Mouse (Mus musculus) limb, embryonic 13.5 days (tissue): ENCODE measurements at regions not wholly inside any gene's neighbourhood (a gene's known extent, or its start where the extent isn't known, plus 50 kb on each side); places are given as distances from the start of the nearest gene placed in this dataset.
"Not testable (repeated sequence)": the region's sequence is repeated elsewhere in the genome, so short reads cannot be mapped to it uniquely, and the experiment has no call there.

Experiments used
- ATAC-seq: fragments of 200-750 bp; cut with Nextera tagmentation; 2 replicates; pipeline ENCODE4 v1.8.0; 2017; ENCODE audit warnings: low read depth, moderate number of reproducible peaks, moderate TSS enrichment; ENCODE audit not compliant: low FRiP score
- H3K27ac ChIP-seq: fragments of 300-500 bp; sonication (generic); 2 replicates; pipeline ENCODE4 v1.5.1; 2015; ENCODE audit warnings: inconsistent platforms, mild to moderate bottlenecking, moderate library complexity
- H3K27me3 ChIP-seq: fragments of 300-500 bp; sonication (generic); 2 replicates; pipeline ENCODE4 v1.6.1; 2015; ENCODE audit warnings: mild to moderate bottlenecking, inconsistent platforms
- H3K36me3 ChIP-seq: fragments of 300-500 bp; sonication (generic); 2 replicates; pipeline ENCODE4 v1.6.1; 2015; ENCODE audit warnings: inconsistent platforms, mild to moderate bottlenecking, moderate library complexity
- H3K4me1 ChIP-seq: fragments of 300-500 bp; sonication (generic); 2 replicates; pipeline ENCODE4 v1.6.1; 2015; ENCODE audit warnings: inconsistent platforms
- H3K4me2 ChIP-seq: fragments of 300-500 bp; sonication (generic); replicated peaks from 2 replicates; pipeline ENCODE4 v1.6.1; 2015; ENCODE audit warnings: inconsistent platforms, mild to moderate bottlenecking, moderate library complexity
- H3K4me3 ChIP-seq: fragments of 300-500 bp; sonication (generic); 2 replicates; pipeline ENCODE4 v1.5.1; 2015; ENCODE audit warnings: moderate library complexity, mild to moderate bottlenecking, inconsistent platforms
- H3K9ac ChIP-seq: fragments of 300-500 bp; sonication (generic); 2 replicates; pipeline ENCODE4 v1.6.1; 2015; ENCODE audit warnings: mild to moderate bottlenecking, inconsistent platforms
- H3K9me3 ChIP-seq: fragments of 300-500 bp; sonication (generic); 2 replicates; pipeline ENCODE4 v1.6.1; 2016; ENCODE audit warnings: inconsistent platforms
- WGBS: fragments of 180-500 bp; shearing (Covaris S2); methylation state at CpG from one replicate; pipeline ENCODE4 v1.1.7; 2015; 5-methylcytosine and 5-hydroxymethylcytosine counted together

GRCm38 (mm10) chr1:168601967-168602366 lies 169.9 kb upstream of the Pbx1 start:
- ATAC-seq, H3K27ac ChIP-seq, H3K4me2 ChIP-seq, H3K4me3 ChIP-seq, H3K36me3 ChIP-seq, H3K9ac ChIP-seq, H3K9me3 ChIP-seq, H3K27me3 ChIP-seq: not testable (repeated sequence)
- 88% methylated on average over 3 of the region's 3 CpGs for WGBS
- peaks cover 11% of the 10 kb centered on the region for H3K4me1 ChIP-seq

- no peak overlapping the region for H3K4me3 ChIP-seq
- H3K36me3 ChIP-seq, result no peaks in the 10 kb centered on the region
- H3K9ac ChIP-seq, result no peak overlapping the region
- no peak overlapping the region for H3K4me2 ChIP-seq
- H3K27me3 ChIP-seq, result no peaks in the 10 kb centered on the region
- peaks cover 11% of the 10 kb centered on the region for H3K4me1 ChIP-seq
- no peaks in the 10 kb centered on the region for H3K9me3 ChIP-seq
- H3K27ac ChIP-seq, result no peak overlapping the region
- WGBS, result 76% methylated on average over 6 of the region's 6 CpGs
- ATAC-seq, result no peak
Observed at GRCm38 (mm10) chr1:168600461-168601160, 168.5 kb upstream of the Pbx1 start.

GRCm38 (mm10) chr1:168598191-168598667 lies 166.2 kb upstream of the Pbx1 start:
- Histone ChIP-seq H3K4me1 (peaks cover 11% of the 10 kb centered on the region), H3K27me3 (no peaks in the 10 kb centered on the region), H3K4me2 (peak overlapping the region; percentile 53), H3K9me3 (no peaks in the 10 kb centered on the region), H3K27ac (no peak overlapping the region), H3K4me3 (peak overlapping the region; percentile 18; the same call in 1 of the 2 replicates), H3K36me3 (no peaks in the 10 kb centered on the region), H3K9ac (no peak overlapping the region)
- ATAC-seq, result no peak
- WGBS, result 19% methylated on average over 11 of the region's 11 CpGs

GRCm38 (mm10) chr1:168597495-168597894 lies 165.4 kb upstream of the Pbx1 start:
- Histone ChIP-seq H3K4me1 (peaks cover 11% of the 10 kb centered on the region), H3K4me2 (peak overlapping the region; percentile 53), H3K9me3 (no peaks in the 10 kb centered on the region), H3K36me3 (no peaks in the 10 kb centered on the region), H3K4me3 (no peak overlapping the region), H3K27me3 (no peaks in the 10 kb centered on the region), H3K27ac (no peak overlapping the region), H3K9ac (no peak overlapping the region)
- 34% methylated on average over 5 of the region's 5 CpGs for WGBS
- no peak for ATAC-seq

GRCm38 (mm10) chr1:168584137-168584536 lies 152.1 kb upstream of the Pbx1 start:
- WGBS, result 35% methylated on average over 3 of the region's 3 CpGs
- ATAC-seq, result no peak
- no peak overlapping the region for H3K4me2 ChIP-seq
- no peaks in the 10 kb centered on the region for H3K36me3 ChIP-seq
- no peaks in the 10 kb centered on the region for H3K9me3 ChIP-seq
- H3K4me1 ChIP-seq, result no peaks in the 10 kb centered on the region
- H3K9ac ChIP-seq, result no peak overlapping the region
- H3K27ac ChIP-seq, result no peak overlapping the region
- no peak overlapping the region for H3K4me3 ChIP-seq
- no peaks in the 10 kb centered on the region for H3K27me3 ChIP-seq

- Histone ChIP-seq H3K27me3 (no peaks in the 10 kb centered on the region), H3K36me3 (no peaks in the 10 kb centered on the region), H3K9me3 (no peaks in the 10 kb centered on the region), H3K9ac (no peak overlapping the region), H3K27ac (no peak overlapping the region), H3K4me3 (no peak overlapping the region), H3K4me1 (no peaks in the 10 kb centered on the region), H3K4me2 (no peak overlapping the region)
- 80% methylated on average over 5 of the region's 5 CpGs for WGBS
- ATAC-seq, result no peak
Observed at GRCm38 (mm10) chr1:168582434-168582833, 150.4 kb upstream of the Pbx1 start.

GRCm38 (mm10) chr1:168569930-168570515 lies 138.0 kb upstream of the Pbx1 start:
- Histone ChIP-seq H3K4me1 (no peaks in the 10 kb centered on the region), H3K27ac (no peak overlapping the region), H3K4me3 (no peak overlapping the region), H3K36me3 (no peaks in the 10 kb centered on the region), H3K27me3 (no peaks in the 10 kb centered on the region), H3K9me3 (no peaks in the 10 kb centered on the region), H3K4me2 (no peak overlapping the region), H3K9ac (no peak overlapping the region)
- 47% methylated on average over 5 of the region's 5 CpGs for WGBS
- ATAC-seq, result no peak

GRCm38 (mm10) chr1:168552394-168552793 lies 120.3 kb upstream of the Pbx1 start:
- Histone ChIP-seq H3K4me1 (no peaks in the 10 kb centered on the region), H3K27ac (no peak overlapping the region), H3K36me3 (no peaks in the 10 kb centered on the region), H3K27me3 (no peaks in the 10 kb centered on the region), H3K4me2 (no peak overlapping the region), H3K9ac (no peak overlapping the region), H3K4me3 (no peak overlapping the region), H3K9me3 (no peaks in the 10 kb centered on the region)
- 67% methylated on average over 3 of the region's 3 CpGs for WGBS
- no peak for ATAC-seq

GRCm38 (mm10) chr1:168549807-168550435 lies 117.9 kb upstream of the Pbx1 start:
- 47% methylated on average over 7 of the region's 7 CpGs for WGBS
- H3K27me3 ChIP-seq, result no peaks in the 10 kb centered on the region
- no peak overlapping the region for H3K4me3 ChIP-seq
- H3K27ac ChIP-seq, result no peak overlapping the region
- H3K9ac ChIP-seq, result no peak overlapping the region
- H3K9me3 ChIP-seq, result no peaks in the 10 kb centered on the region
- no peak for ATAC-seq
- H3K36me3 ChIP-seq, result no peaks in the 10 kb centered on the region
- no peaks in the 10 kb centered on the region for H3K4me1 ChIP-seq
- no peak overlapping the region for H3K4me2 ChIP-seq

GRCm38 (mm10) chr1:168546156-168546555 lies 114.1 kb upstream of the Pbx1 start:
- Histone ChIP-seq H3K4me3 (no peak overlapping the region), H3K4me1 (peaks cover 5% of the 10 kb centered on the region; the same call in 1 of the 2 replicates), H3K27ac (no peak overlapping the region), H3K36me3 (no peaks in the 10 kb centered on the region), H3K27me3 (peaks cover 4% of the 10 kb centered on the region; the same call in 1 of the 2 replicates), H3K9me3 (no peaks in the 10 kb centered on the region), H3K9ac (no peak overlapping the region), H3K4me2 (no peak overlapping the region)
- WGBS, result 91% methylated on average over 3 of the region's 3 CpGs
- no peak for ATAC-seq

GRCm38 (mm10) chr1:168545072-168545780 lies 113.2 kb upstream of the Pbx1 start:
- H3K27ac ChIP-seq, result no peak overlapping the region
- 78% methylated on average over 7 of the region's 7 CpGs for WGBS
- no peaks in the 10 kb centered on the region for H3K36me3 ChIP-seq
- no peak for ATAC-seq
- peaks cover 4% of the 10 kb centered on the region; the same call in 1 of the 2 replicates for H3K27me3 ChIP-seq
- no peaks in the 10 kb centered on the region for H3K9me3 ChIP-seq
- H3K4me1 ChIP-seq, result peaks cover 9% of the 10 kb centered on the region; the same call in 1 of the 2 replicates
- no peak overlapping the region for H3K9ac ChIP-seq
- H3K4me2 ChIP-seq, result no peak overlapping the region
- no peak overlapping the region for H3K4me3 ChIP-seq

GRCm38 (mm10) chr1:168541231-168541630 lies 109.2 kb upstream of the Pbx1 start:
- no peak overlapping the region for H3K27ac ChIP-seq
- no peak overlapping the region for H3K9ac ChIP-seq
- ATAC-seq, result peak; percentile 51; the same call in 1 of the 2 replicates
- 58% methylated on average over 2 of the region's 2 CpGs for WGBS
- no peak overlapping the region for H3K4me3 ChIP-seq
- H3K27me3 ChIP-seq, result peaks cover 4% of the 10 kb centered on the region; the same call in 1 of the 2 replicates
- H3K36me3 ChIP-seq, result no peaks in the 10 kb centered on the region
- no peak overlapping the region for H3K4me2 ChIP-seq
- no peaks in the 10 kb centered on the region for H3K9me3 ChIP-seq
- H3K4me1 ChIP-seq, result peaks cover 9% of the 10 kb centered on the region; the same call in 1 of the 2 replicates
